Mouse (Mus musculus) MEL (cell line): Measurements from ENCODE around the gene Tmem175. TPM values are rescaled to one million over a fixed set of nuclear protein-coding genes. Genes with fewer than 3 reads are reported as not detected.
A peak's percentile ranks its signal among the peaks of the same experiment; 100 is the strongest.

Experiments used
- DNase-seq: peaks from one replicate; pipeline ENCODE4 v3.0.0; 2011; ENCODE audit warnings: low read depth, low spot score
- H3K27ac ChIP-seq: 2 replicates; pipeline ENCODE4 v1.5.1; 2012; ENCODE audit warnings: low read depth, mild to moderate bottlenecking, control low read depth, low read length, moderate library complexity; ENCODE audit not compliant: control insufficient read depth
- H3K27me3 ChIP-seq, 2 experiments: fragments of 150-350 bp in 1 of 2; sonication (generic) in 1 of 2; 2 replicates each; pipeline ENCODE4 v1.6.1; 2012; ENCODE audit warnings: low read length in 2 of 2, mild to moderate bottlenecking in 2 of 2, improper control_type of control experiment in 1 of 2, moderate library complexity in 1 of 2; ENCODE audit not compliant: insufficient read depth in 2 of 2, control insufficient read depth in 1 of 2
- H3K36me3 ChIP-seq, 2 experiments: 2 replicates each; pipeline ENCODE4 v1.6.1; 2012 to 2014; ENCODE audit warnings: low read length in 2 of 2, improper control_type of control experiment in 1 of 2, inconsistent platforms in 1 of 2, mild to moderate bottlenecking in 1 of 2; ENCODE audit not compliant: insufficient read depth in 2 of 2, control insufficient read depth in 1 of 2
- H3K4me1 ChIP-seq, 2 experiments: fragments of 150-350 bp in 1 of 2; sonication (generic) in 1 of 2; 2 replicates each; pipeline ENCODE4 v1.6.1; 2012; ENCODE audit warnings: low read length in 2 of 2, improper control_type of control experiment in 1 of 2, mild to moderate bottlenecking in 1 of 2; ENCODE audit not compliant: insufficient read depth in 2 of 2, control insufficient read depth in 1 of 2
- H3K4me3 ChIP-seq, 2 experiments: fragments of 150-350 bp in 1 of 2; sonication (generic) in 1 of 2; 2 replicates each; pipeline ENCODE4 v1.5.1; 2012; ENCODE audit warnings: low read depth in 2 of 2, low read length in 2 of 2, mild to moderate bottlenecking in 2 of 2, moderate library complexity in 2 of 2, control low read depth in 1 of 2, improper control_type of control experiment in 1 of 2; ENCODE audit not compliant: control insufficient read depth in 1 of 2, insufficient read depth in 1 of 2
- H3K79me2 ChIP-seq: 2 replicates; pipeline ENCODE4 v1.6.1; 2012; ENCODE audit warnings: mild to moderate bottlenecking, low read length, moderate library complexity; ENCODE audit not compliant: control insufficient read depth, poor library complexity, insufficient read depth
- H3K9ac ChIP-seq: 2 replicates; pipeline ENCODE4 v1.6.1; 2012; ENCODE audit warnings: low read depth, mild to moderate bottlenecking, control low read depth, low read length, moderate library complexity; ENCODE audit not compliant: control insufficient read depth, poor library complexity, severe bottlenecking
- H3K9me3 ChIP-seq: fragments of 150-350 bp; sonication (generic); replicated peaks from 2 replicates; pipeline ENCODE4 v1.6.1; 2012; ENCODE audit warnings: mild to moderate bottlenecking, low read length, improper control_type of control experiment, moderate library complexity; ENCODE audit not compliant: insufficient read depth
- ELF1 ChIP-seq: IDR thresholded peaks from 2 replicates; pipeline ENCODE4 v1.6.1; 2014; ENCODE audit warnings: low read depth, mild to moderate bottlenecking, inconsistent platforms, low read length, improper control_type of control experiment, moderate library complexity
- EP300 ChIP-seq, 2 experiments: IDR thresholded peaks; 2 replicates each; pipeline ENCODE4 v1.6.1; 2011; ENCODE audit warnings: improper control_type of control experiment in 2 of 2, low read length in 2 of 2, low read depth in 1 of 2, mild to moderate bottlenecking in 1 of 2
- ETS1 ChIP-seq: IDR thresholded peaks from 2 replicates; pipeline ENCODE4 v1.6.1; 2012; ENCODE audit warnings: low read depth, mild to moderate bottlenecking, inconsistent platforms, low read length, improper control_type of control experiment, moderate library complexity
- GATA1 ChIP-seq: IDR thresholded peaks from 2 replicates; pipeline ENCODE4 v1.6.1; 2011; ENCODE audit warnings: low read depth, low read length, improper control_type of control experiment
- MAX ChIP-seq: IDR thresholded peaks from 2 replicates; pipeline ENCODE4 v1.6.1; 2011; ENCODE audit warnings: low read length, improper control_type of control experiment
- MEF2A ChIP-seq: IDR thresholded peaks from 2 replicates; pipeline ENCODE4 v1.6.1; 2014; ENCODE audit warnings: low read depth, mild to moderate bottlenecking, inconsistent platforms, low read length, improper control_type of control experiment; ENCODE audit not compliant: poor library complexity, insufficient replicate concordance, severe bottlenecking; ENCODE audit errors: extremely low read depth
- MXI1 ChIP-seq: IDR thresholded peaks from 2 replicates; pipeline ENCODE4 v1.6.1; 2011; ENCODE audit warnings: mild to moderate bottlenecking, low read depth, low read length, improper control_type of control experiment
- MYB ChIP-seq: IDR thresholded peaks from 2 replicates; pipeline ENCODE4 v1.6.1; 2011; ENCODE audit warnings: mild to moderate bottlenecking, low read depth, low read length, improper control_type of control experiment
- POLR2AphosphoS2 ChIP-seq: IDR thresholded peaks from 2 replicates; pipeline ENCODE4 v1.6.1; 2011; ENCODE audit warnings: low read length, improper control_type of control experiment
- USF1 ChIP-seq: IDR thresholded peaks from 2 replicates; pipeline ENCODE4 v1.6.1; 2014; ENCODE audit warnings: low read depth, mild to moderate bottlenecking, inconsistent platforms, low read length, improper control_type of control experiment, moderate library complexity
- USF2 ChIP-seq, 2 experiments: IDR thresholded peaks; 2 replicates each; pipeline ENCODE4 v1.6.1; 2011 to 2012; ENCODE audit warnings: improper control_type of control experiment in 2 of 2, low read length in 2 of 2, borderline replicate concordance in 1 of 2, inconsistent platforms in 1 of 2, low read depth in 1 of 2, mild to moderate bottlenecking in 1 of 2; ENCODE audit not compliant: insufficient read depth in 1 of 2
- ZC3H11A ChIP-seq: IDR thresholded peaks from 2 replicates; pipeline ENCODE4 v1.6.1; 2012; ENCODE audit warnings: low read depth, mild to moderate bottlenecking, inconsistent platforms, low read length, improper control_type of control experiment
- polyA plus RNA-seq, 2 experiments: library from polyadenylated mRNA; stranded (reverse) in 1 of 2; unstranded in 1 of 2; fragments of >175 nt in 1 of 2; fragments of >200 nt in 1 of 2; gene quantifications; 2 replicates each; pipeline versions ENCODE4 v1.2.1 to v1.2.4; 2012; ENCODE audit warnings: low replicate concordance in 2 of 2, low read depth in 1 of 2; ENCODE audit not compliant: insufficient read length in 2 of 2, insufficient read depth in 1 of 2, missing spikeins in 1 of 2
- total RNA-seq: library from RNA; depleted of rRNA; stranded (reverse); fragments of 300-350 nt; gene quantifications from 2 replicates; pipeline ENCODE4 v1.2.3, GENCODE M21; 2012

Tmem175 gene
- total and polyA plus RNA-seq, 3 experiments, result 19.3 to 39.2 TPM; not detected in 1

GRCm38 (mm10) chr5:108643674-108644073, 14.1 kb downstream of the Tmem175 start:
- DNase-seq, result no peak
- Histone ChIP-seq H3K27me3 (no peaks in the 10 kb centered on the region), H3K27ac (no peak overlapping the region), H3K79me2 (no peaks in the 10 kb centered on the region), H3K36me3 (peaks cover 0 to 3% of the 10 kb centered on the region in 2 experiments; a peak in 1 of 4 replicates), H3K4me3 (no peak overlapping the region), H3K9ac (no peak overlapping the region), H3K4me1 (no peaks in the 10 kb centered on the region), H3K9me3 (no peaks in the 10 kb centered on the region)
- peak; percentile 29; the same call in 1 of the 2 replicates for TF ChIP-seq ETS1
- TF ChIP-seq MXI1, result no peak
- no peak for TF ChIP-seq USF1
- TF ChIP-seq GATA1, result 0 out of 2 replicates have a peak, but pooled peaks have one; percentile 29

GRCm38 (mm10) chr5:108645651-108646342, 16.2 kb downstream of the Tmem175 start:
- no peak for DNase-seq
- no peak overlapping the region for H3K9ac ChIP-seq
- H3K79me2 ChIP-seq, result no peaks in the 10 kb centered on the region
- H3K27ac ChIP-seq, result no peak overlapping the region
- H3K9me3 ChIP-seq, result no peaks in the 10 kb centered on the region
- H3K4me3 ChIP-seq, result no peak overlapping the region
- H3K4me1 ChIP-seq, result no peaks in the 10 kb centered on the region
- no peak for TF ChIP-seq MYB
- TF ChIP-seq USF2 (IDR thresholded peaks at IDR 0.05; ENCODE audit: borderline replicate concordance in 1 of 2, insufficient read depth in 1 of 2, low read depth in 1 of 2, low read length in 2 of 2), result no peak
- no peak for TF ChIP-seq MAX
- TF ChIP-seq, all 39 proteins: peak for 0
- Histone ChIP-seq H3K36me3 (peaks cover 0 to 5% of the 10 kb centered on the region in 2 experiments; a peak in 1 of 4 replicates), H3K27me3 (no peaks in the 10 kb centered on the region)

GRCm38 (mm10) chr5:108646343-108646660, 16.7 kb downstream of the Tmem175 start:
- no peak for TF ChIP-seq GATA1
- TF ChIP-seq ELF1, result no peak
- no peak for TF ChIP-seq POLR2AphosphoS2
- no peak for TF ChIP-seq EP300 (IDR thresholded peaks at IDR 0.05; ENCODE audit: low read depth in 1 of 2, low read length in 2 of 2)
- TF ChIP-seq MEF2A, result no peak
- no peak for TF ChIP-seq ZC3H11A
- H3K79me2 ChIP-seq, result no peaks in the 10 kb centered on the region
- H3K27ac ChIP-seq, result no peak overlapping the region
- no peaks in the 10 kb centered on the region for H3K9me3 ChIP-seq
- H3K36me3 ChIP-seq, result peaks cover 0 to 5% of the 10 kb centered on the region in 2 experiments; a peak in 1 of 4 replicates
- no peaks in the 10 kb centered on the region for H3K27me3 ChIP-seq
- H3K9ac ChIP-seq, result no peak overlapping the region
- no peak for DNase-seq
- no peaks in the 10 kb centered on the region for H3K4me1 ChIP-seq
- H3K4me3 ChIP-seq, result no peak overlapping the region
